Mouse (Mus musculus): Measurements from ENCODE around the gene Car7.

Car7 gene

GRCm38 (mm10) chr8:104533971-104534778 is at the start of gene Car7, which contains the start of gene Nae1:
Car7 (plus strand) TSS chr8:104534689.
Nae1 (minus strand) TSS chr8:104534637.
- peak; percentile 95 for DNase-seq

GRCm38 (mm10) chr8:104509061-104510006 is 25.2 kb upstream of the Car7 start, which contains the start of gene Terb1:
Terb1 (minus strand) TSS chr8:104509910.
- peak; percentile 35 for DNase-seq

DNA sequence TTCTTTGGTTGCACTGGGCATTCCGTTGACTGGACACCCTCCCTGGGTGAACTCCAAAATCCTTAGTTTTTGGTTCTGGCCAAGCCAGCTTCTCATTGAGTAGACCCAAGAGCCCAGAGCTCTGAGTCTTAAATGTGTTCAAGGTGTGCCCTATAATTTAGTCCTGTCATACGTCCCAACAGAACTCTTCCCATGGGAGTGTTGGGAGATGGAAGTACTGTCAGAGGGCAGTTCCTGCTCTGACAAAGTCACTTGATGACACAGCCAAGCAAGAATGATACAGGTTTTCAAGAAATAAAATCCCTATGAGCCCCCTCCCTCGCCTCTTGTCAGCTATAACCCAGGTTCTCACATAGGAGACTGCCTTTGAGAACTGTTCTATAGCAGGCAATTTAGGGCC is 24.4 kb upstream of the Car7 start:
- DNase-seq = no peak

DNA sequence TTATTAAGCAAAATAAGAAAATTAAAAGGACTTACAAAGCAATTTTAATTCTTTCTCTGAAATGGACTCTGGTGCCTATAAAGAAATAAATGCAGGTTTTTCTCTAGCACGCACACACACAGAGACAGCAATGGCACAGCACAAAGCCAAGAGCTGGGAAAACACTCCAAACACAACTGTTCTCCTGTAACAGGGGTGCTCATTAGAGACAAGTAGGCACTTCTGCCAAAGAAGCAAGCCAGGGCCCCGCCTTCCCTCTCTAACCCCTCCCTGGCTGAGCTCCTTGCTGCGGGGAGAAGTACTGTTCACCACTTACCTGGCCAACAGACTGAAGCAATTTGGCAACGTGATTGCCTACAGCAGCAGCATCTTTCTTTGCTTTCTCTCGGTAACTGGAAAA is 16.6 kb upstream of the Car7 start:
- no peak for DNase-seq

- DNase-seq = peak; percentile 79
Measured at GRCm38 (mm10) chr8:104529671-104530070, 4.8 kb upstream of the Car7 start.

GRCm38 (mm10) chr8:104533551-104533950 is 938 bp upstream of the Car7 start:
- no peak for DNase-seq

GRCm38 (mm10) chr8:104534779-104535141 is 271 bp downstream of the Car7 start:
- DNase-seq = peak; percentile 50

GRCm38 (mm10) chr8:104535378-104535777 is 889 bp downstream of the Car7 start:
- DNase-seq = no peak

- DNase-seq = no peak
Measured at GRCm38 (mm10) chr8:104536028-104536427, 1.5 kb downstream of the Car7 start.

DNA sequence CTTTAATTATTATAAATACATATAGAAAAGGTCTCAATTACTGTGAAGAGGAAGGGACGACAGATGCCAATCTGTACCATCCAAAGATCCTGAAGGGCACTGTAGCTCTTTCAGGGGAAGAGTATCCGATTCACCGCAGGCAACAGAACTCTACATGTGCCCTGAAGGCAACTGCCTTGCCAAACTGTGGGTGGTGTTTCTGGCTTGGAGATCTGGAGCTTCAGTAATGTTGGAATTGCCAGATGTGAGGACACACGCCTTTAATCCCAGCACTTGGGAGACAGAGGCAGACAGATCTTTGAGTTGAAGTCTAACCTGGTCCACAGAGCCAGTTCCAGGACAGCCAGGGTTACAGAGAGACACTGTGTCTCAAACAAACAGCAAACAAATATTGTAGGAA is 4.4 kb downstream of the Car7 start:
- DNase-seq = no peak

DNA sequence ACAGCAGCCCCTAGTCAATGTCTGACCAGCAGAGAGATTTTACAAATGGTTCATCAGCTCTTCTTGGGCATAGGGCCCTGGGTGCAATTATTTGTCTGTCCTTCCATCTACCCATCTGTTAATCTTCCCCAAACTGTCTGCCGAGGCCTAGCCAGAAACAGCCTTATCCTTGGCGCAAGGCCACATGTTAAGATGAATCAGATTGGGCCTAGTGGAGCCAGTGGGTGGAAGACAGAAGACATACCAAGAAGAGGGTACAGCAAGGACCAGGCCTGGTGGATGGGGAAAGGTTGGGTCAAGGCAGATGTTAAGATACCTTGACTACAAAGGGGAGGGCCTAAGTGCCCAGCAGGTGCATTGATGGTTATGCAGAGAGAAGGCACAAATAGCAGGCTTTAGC is 5.1 kb downstream of the Car7 start:
- no peak for DNase-seq

DNA sequence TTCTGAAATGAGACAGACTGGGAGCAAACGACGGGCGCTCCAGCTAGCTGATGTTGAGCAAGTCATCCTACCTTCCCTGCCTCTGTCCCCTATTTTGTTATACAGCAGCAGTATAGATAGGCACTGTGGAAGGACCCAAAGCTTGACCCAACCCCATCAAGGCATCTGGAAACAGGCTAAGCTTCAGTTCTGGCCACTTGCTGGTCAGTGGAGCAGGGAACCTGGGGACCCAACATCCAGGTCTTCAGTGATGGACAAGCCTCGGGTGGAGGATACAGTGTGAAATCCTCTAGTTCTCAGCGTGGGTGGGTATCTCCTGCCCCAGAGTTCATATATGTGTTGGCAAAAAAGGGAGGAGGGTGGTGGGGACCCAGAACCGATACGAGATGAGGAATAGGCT is 5.7 kb downstream of the Car7 start:
- DNase-seq = no peak

DNA sequence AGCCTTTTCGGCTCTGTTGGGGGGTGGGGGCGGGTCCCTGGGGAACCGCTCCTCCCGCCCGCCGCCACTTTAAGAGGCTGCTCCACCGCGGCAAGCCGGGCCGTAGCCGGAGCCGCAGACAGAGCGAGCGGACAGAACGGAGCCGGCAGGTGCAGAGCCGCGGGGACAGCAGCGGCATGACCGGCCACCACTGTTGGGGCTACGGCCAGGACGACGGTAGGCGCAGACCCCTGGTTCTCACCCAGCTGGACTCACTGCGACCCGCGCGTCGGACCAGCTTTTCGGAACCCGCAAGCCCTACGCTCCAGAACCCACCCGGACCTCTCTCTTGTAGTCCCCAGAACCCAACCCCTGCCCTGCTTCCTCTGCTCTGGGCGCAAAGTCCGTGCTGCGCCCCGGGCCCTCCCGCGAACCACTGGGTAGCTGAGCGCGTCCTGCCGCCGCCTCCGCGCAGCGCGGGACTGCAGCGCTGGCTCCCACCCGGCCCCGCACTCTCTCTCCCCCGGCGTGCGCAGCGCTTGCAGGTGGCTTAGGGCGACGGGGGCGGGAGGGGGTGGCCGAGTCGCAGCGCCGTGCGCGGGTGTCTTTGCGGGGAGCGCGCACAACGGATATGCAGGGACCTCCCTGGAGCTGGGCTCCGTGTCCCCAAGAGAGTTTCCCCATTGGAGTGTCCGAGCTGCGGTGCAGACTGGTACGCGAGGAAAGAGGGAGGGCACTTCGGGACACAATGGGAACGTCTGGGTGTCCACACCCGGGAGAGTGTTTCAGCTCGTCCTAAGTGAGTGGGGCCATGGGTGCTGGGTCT is 6.4 kb downstream of the Car7 start:
- peak; percentile 48 for DNase-seq

- DNase-seq = no peak
Measured at GRCm38 (mm10) chr8:104541515-104541880, 7.0 kb downstream of the Car7 start.

DNA sequence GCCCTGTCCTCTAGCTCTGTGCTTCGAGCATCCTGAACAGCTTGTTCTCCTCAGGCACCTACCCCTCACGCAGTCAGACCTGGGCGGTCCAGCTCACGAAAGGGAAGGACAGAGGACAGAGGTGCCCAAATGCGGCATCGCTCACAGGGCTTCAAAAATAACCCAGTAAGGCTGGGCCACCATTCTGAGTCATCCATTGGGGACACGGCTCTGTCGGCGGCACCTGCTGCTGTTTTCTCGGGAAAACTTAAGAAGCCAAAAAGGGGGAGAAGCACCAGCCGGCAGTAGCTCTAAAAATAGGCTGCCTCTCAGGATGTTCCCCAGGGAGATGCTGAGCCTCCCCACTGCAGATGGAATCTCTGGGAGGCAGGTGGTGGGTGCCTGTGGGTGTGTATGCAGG is 7.7 kb downstream of the Car7 start:
- no peak for DNase-seq

DNA sequence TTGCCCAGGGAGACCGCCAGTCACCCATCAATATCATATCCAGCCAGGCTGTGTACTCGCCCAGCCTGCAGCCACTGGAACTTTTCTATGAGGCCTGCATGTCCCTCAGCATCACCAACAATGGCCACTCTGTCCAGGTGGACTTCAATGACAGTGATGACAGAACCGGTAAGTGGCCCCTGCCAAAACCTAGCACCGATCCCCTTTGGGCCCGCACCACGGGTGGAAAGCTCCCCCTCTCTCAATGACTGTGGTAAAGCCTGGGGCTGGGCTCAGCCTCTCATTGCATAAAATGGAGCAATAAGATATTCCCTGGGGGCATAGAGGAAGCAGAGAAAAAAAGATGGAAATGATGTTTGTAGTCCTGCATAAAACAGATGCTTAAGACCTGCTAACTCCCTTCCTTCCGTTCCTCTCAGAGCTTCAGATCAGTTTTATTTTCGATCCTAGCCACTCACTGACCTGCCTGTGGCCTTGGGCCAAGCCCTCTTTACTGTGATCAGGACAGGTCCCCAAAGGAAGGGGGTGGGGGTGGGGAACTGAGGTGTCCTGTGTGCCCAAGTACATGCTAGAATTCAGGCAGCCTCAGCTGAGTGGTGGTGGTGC is 9.1 kb downstream of the Car7 start:
- DNase-seq = no peak

- no peak for DNase-seq
Measured at GRCm38 (mm10) chr8:104555191-104555590, 20.7 kb downstream of the Car7 start.

GRCm38 (mm10) chr8:104557226-104557625 is 22.7 kb downstream of the Car7 start:
- DNase-seq = no peak

DNA sequence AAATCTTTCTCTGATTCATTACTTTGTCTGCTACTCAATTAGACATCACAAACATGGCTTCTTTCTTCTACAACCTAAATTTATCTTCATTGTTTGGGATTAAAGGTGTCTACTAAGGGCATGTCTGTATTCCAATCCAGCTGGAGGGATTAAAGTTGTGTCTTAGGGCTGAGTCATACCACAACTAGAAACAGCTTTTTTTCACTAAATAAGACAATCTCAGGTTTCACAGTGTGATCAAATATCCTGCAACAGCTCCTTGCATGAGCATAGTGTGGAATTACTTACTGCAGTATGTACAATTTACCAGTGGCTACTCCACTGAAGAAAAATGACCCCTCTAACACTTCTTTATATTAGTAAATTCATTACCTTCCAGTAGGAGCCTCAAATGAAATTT is 26.2 kb downstream of the Car7 start:
- DNase-seq = no peak

DNA sequence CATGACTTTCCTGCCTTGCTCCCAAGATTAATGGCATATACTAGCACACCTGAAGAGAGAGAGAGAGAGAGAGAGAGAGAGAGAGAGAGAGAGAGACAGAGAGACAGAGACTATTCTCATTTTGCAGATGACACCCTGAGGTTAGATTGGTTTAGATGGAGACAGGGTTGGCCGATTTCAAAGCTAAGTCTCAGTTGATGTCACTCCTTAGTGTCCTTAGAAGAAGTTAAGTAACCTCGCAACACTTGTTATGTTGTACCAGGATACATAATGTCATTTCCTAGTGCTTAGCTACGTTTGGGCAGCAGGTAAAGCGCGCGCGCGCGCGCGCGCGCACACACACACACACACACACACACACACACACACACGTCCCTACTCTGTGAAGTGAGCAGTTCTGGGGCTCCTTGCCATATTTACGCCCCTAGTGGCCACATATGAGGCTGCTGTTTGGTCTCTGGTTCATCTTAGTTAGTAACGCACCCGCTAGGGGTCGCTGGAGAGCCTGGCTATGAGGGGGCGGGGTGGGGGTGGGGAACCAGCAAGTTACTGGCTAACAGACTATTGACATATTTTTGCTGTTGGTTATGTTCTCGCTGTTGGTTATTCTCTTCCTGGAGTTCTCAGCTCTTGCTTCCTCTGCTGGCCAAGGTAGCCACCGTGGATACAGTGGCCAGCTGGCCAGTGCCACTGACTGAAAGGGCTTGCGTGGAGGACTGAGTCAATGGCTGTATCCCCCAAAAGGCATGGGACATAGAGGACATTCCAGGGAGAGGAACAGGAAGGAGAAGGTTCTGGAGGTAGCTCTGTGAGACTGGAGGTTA is 30.4 kb downstream of the Car7 start:
- DNase-seq = peak; percentile 85

DNA sequence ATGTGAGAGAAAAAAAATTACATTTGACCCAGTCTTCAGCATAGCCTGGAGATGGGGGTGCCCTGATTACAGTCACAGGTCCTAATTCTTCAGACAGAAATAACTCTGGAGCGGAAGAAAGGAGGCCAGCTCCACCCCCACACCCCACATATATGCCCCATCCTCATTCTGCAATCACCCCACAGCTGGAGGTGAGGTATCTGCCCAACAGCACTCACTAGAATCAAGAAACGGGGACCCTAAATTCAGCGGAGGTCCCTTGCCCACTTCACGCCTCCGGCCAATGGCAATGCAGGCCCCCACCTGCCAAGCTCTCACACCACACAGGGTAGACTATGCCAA is 30.9 kb downstream of the Car7 start:
- DNase-seq = no peak

DNA sequence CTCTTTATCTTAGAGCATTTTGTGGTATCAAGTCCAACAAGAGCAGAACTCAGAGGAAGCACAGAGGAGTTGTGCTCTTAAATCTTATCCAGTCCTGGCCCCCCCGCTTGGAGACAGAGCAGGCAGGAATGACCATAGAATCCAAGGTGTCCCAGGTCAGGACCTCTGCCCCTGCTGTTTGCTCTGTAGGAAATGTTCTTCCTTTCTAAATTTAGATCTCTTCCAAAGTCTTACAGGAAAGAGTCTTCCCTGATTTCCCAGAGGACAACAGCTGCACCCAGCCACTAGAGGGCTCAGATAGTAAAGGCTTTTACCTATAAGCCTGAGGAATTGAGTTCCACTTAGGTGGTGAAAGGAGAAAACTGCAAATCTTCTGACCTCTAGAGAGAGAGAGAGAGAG is 35.1 kb downstream of the Car7 start:
- DNase-seq = no peak

Data from cerebellum, adult 11 months (tissue).